Mouse (Mus musculus) neural tube, embryonic 12.5 days (tissue): ENCODE data around the gene Slc27a3. TPM values are rescaled to one million over a fixed set of nuclear protein-coding genes. Genes with fewer than 3 reads are reported as not detected.

Source experiments
- ATAC-seq: fragments of 200-750 bp; cut with Nextera tagmentation; 2 replicates; pipeline ENCODE4 v1.8.0; 2017; ENCODE audit warnings: low read depth, mild to moderate bottlenecking, moderate TSS enrichment, moderate library complexity; ENCODE audit not compliant: low FRiP score
- H3K27ac ChIP-seq: fragments of 300-500 bp; sonication (generic); 2 replicates; pipeline ENCODE4 v1.5.1; 2016
- H3K27me3 ChIP-seq: fragments of 300-500 bp; sonication (generic); replicated peaks from 2 replicates; pipeline ENCODE4 v1.6.1; 2016; ENCODE audit warnings: mild to moderate bottlenecking
- H3K36me3 ChIP-seq: fragments of 300-500 bp; sonication (generic); 2 replicates; pipeline ENCODE4 v1.6.1; 2016; ENCODE audit warnings: mild to moderate bottlenecking
- H3K4me1 ChIP-seq: fragments of 300-500 bp; sonication (generic); 2 replicates; pipeline ENCODE4 v1.6.1; 2016
- H3K4me2 ChIP-seq: fragments of 300-500 bp; sonication (generic); replicated peaks from 2 replicates; pipeline ENCODE4 v1.6.1; 2016; ENCODE audit warnings: mild to moderate bottlenecking
- H3K4me3 ChIP-seq: fragments of 300-500 bp; sonication (generic); 2 replicates; pipeline ENCODE4 v1.5.1; 2016
- H3K9ac ChIP-seq: fragments of 300-500 bp; sonication (generic); 2 replicates; pipeline ENCODE4 v1.6.1; 2016; ENCODE audit warnings: mild to moderate bottlenecking
- H3K9me3 ChIP-seq: fragments of 300-500 bp; sonication (generic); 2 replicates; pipeline ENCODE4 v1.6.1; 2016; ENCODE audit warnings: mild to moderate bottlenecking
- WGBS: fragments of 180-500 bp; shearing (Covaris S2); methylation state at CpG from one replicate; pipeline ENCODE4 v1.1.7; 2016; 5-methylcytosine and 5-hydroxymethylcytosine counted together
- polyA plus RNA-seq: library from polyadenylated mRNA; unstranded; fragments of >200 nt; fragmentation: Nextera tagmentation; extraction: Ambion mirVana; gene quantifications from 2 replicates; pipeline ENCODE4 v1.2.1, GENCODE M21; 2016

Slc27a3 gene
- polyA plus RNA-seq, 1 experiment from 2014 or later, result 22.7 TPM

DNA sequence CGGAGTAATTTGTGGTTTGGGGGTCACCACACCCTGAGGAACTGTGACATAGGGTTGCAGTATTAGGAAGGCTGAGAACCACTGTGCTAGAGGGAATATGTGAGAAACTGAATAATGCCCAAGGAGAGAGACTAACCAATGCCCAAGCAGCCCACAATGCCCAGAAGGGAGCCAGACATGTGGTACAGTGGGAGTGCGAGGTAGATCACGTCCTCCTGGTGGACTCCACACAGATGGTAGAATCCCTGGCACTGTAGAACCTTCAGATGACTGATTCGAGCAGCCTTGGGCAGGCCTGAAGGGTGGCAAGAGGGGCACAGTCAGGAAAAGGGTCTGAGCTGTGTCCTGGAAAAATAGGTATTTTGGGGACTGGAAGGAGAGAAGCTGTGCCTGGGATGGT lies 1.5 kb downstream of the Slc27a3 start:
- peak overlapping the region; percentile 65; the same call in 1 of the 2 replicates for H3K4me3 ChIP-seq
- H3K36me3 ChIP-seq, result peaks cover 47% of the 10 kb centered on the region
- no peak for ATAC-seq
- H3K27ac ChIP-seq, result no peak overlapping the region
- H3K4me1 ChIP-seq, result peaks cover 33% of the 10 kb centered on the region
- H3K9me3 ChIP-seq, result no peaks in the 10 kb centered on the region
- 84% methylated on average over 4 of the region's 4 CpGs for WGBS
- peak overlapping the region; percentile 81; the same call in 1 of the 2 replicates for H3K9ac ChIP-seq
- peak overlapping the region; percentile 98 for H3K4me2 ChIP-seq
- H3K27me3 ChIP-seq, result no peaks in the 10 kb centered on the region

- Histone ChIP-seq H3K27ac (no peak overlapping the region), H3K9ac (0 out of 2 replicates have a peak overlapping the region, but pooled peaks have one; percentile 13), H3K4me1 (peaks cover 33% of the 10 kb centered on the region), H3K4me3 (no peak overlapping the region), H3K9me3 (no peaks in the 10 kb centered on the region), H3K27me3 (no peaks in the 10 kb centered on the region), H3K4me2 (peak overlapping the region; percentile 98), H3K36me3 (peaks cover 40% of the 10 kb centered on the region)
- ATAC-seq, result no peak
- 78% methylated on average over 11 of the region's 11 CpGs for WGBS
Measured at GRCm38 (mm10) chr3:90387483-90387882, 2.3 kb downstream of the Slc27a3 start.

GRCm38 (mm10) chr3:90386817-90387216 lies 2.9 kb downstream of the Slc27a3 start:
- no peaks in the 10 kb centered on the region for H3K9me3 ChIP-seq
- no peak for ATAC-seq
- peaks cover 33% of the 10 kb centered on the region for H3K4me1 ChIP-seq
- H3K9ac ChIP-seq, result no peak overlapping the region
- H3K27ac ChIP-seq, result no peak overlapping the region
- H3K4me3 ChIP-seq, result no peak overlapping the region
- no peak overlapping the region for H3K4me2 ChIP-seq
- no peaks in the 10 kb centered on the region for H3K27me3 ChIP-seq
- peaks cover 34% of the 10 kb centered on the region for H3K36me3 ChIP-seq
- 96% methylated on average over 10 of the region's 10 CpGs for WGBS

- H3K4me3 ChIP-seq, result no peak overlapping the region
- H3K4me2 ChIP-seq, result no peak overlapping the region
- no peaks in the 10 kb centered on the region for H3K9me3 ChIP-seq
- 84% methylated on average over 7 of the region's 7 CpGs for WGBS
- peaks cover 23% of the 10 kb centered on the region for H3K36me3 ChIP-seq
- no peaks in the 10 kb centered on the region for H3K27me3 ChIP-seq
- no peak for ATAC-seq
- H3K9ac ChIP-seq, result no peak overlapping the region
- no peak overlapping the region for H3K27ac ChIP-seq
- H3K4me1 ChIP-seq, result peaks cover 23% of the 10 kb centered on the region
Measured at GRCm38 (mm10) chr3:90384851-90385375, 4.8 kb downstream of the Slc27a3 start.

DNA sequence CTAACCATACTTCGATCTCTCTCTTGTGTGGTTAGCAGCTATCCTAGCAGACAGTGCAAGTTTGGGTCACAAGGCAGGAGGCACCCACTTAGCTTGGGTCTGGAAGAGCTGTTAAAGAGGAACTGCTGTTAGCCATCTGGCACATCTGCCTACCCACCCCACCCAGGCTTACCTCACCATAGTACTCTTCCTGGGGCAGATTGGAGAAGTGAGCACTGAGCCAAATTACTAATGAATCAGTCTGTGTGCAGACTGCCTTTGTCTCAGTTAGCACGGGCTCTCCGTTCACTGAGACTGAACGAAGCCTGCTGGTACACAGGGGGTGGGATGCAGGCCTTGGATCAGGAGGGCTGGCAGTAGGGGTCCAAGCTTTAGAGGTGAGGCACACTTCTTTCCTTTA lies 6.0 kb downstream of the Slc27a3 start:
- Histone ChIP-seq H3K27ac (0 out of 2 replicates have a peak overlapping the region, but pooled peaks have one; percentile 37), H3K27me3 (no peaks in the 10 kb centered on the region), H3K36me3 (peaks cover 23% of the 10 kb centered on the region), H3K4me3 (no peak overlapping the region), H3K4me1 (peaks cover 11% of the 10 kb centered on the region), H3K9me3 (no peaks in the 10 kb centered on the region), H3K9ac (no peak overlapping the region), H3K4me2 (no peak overlapping the region)
- 79% methylated on average over 4 of the region's 4 CpGs for WGBS
- ATAC-seq, result no peak

- no peak overlapping the region for H3K27ac ChIP-seq
- no peaks in the 10 kb centered on the region for H3K4me1 ChIP-seq
- no peak overlapping the region for H3K4me3 ChIP-seq
- ATAC-seq, result no peak
- H3K9ac ChIP-seq, result no peak overlapping the region
- no peak overlapping the region for H3K4me2 ChIP-seq
- 72% methylated on average over 11 of the region's 11 CpGs for WGBS
- no peaks in the 10 kb centered on the region for H3K9me3 ChIP-seq
- no peaks in the 10 kb centered on the region for H3K27me3 ChIP-seq
- H3K36me3 ChIP-seq, result peaks cover 18% of the 10 kb centered on the region
Measured at GRCm38 (mm10) chr3:90381727-90382126, 8.0 kb downstream of the Slc27a3 start.

- no peaks in the 10 kb centered on the region for H3K9me3 ChIP-seq
- WGBS, result 90% methylated on average over 5 of the region's 5 CpGs
- no peak overlapping the region for H3K4me2 ChIP-seq
- no peak overlapping the region for H3K9ac ChIP-seq
- H3K36me3 ChIP-seq, result no peaks in the 10 kb centered on the region
- no peaks in the 10 kb centered on the region for H3K27me3 ChIP-seq
- H3K4me1 ChIP-seq, result peaks cover 4% of the 10 kb centered on the region
- H3K27ac ChIP-seq, result no peak overlapping the region
- no peak overlapping the region for H3K4me3 ChIP-seq
- ATAC-seq, result no peak
Measured at GRCm38 (mm10) chr3:90378496-90378895, 11.2 kb downstream of the Slc27a3 start.

GRCm38 (mm10) chr3:90376247-90376585 lies 13.5 kb downstream of the Slc27a3 start:
- no peak overlapping the region for H3K9ac ChIP-seq
- WGBS, result 36% methylated on average over 1 of the region's 1 CpGs
- no peak overlapping the region for H3K4me2 ChIP-seq
- H3K36me3 ChIP-seq, result no peaks in the 10 kb centered on the region
- H3K27me3 ChIP-seq, result no peaks in the 10 kb centered on the region
- H3K4me3 ChIP-seq, result no peak overlapping the region
- no peaks in the 10 kb centered on the region for H3K9me3 ChIP-seq
- peak; percentile 63 for ATAC-seq
- H3K4me1 ChIP-seq, result peaks cover 4% of the 10 kb centered on the region
- no peak overlapping the region for H3K27ac ChIP-seq

- Histone ChIP-seq H3K4me1 (peaks cover 4% of the 10 kb centered on the region), H3K9ac (no peak overlapping the region), H3K9me3 (no peaks in the 10 kb centered on the region), H3K4me2 (no peak overlapping the region), H3K27me3 (no peaks in the 10 kb centered on the region), H3K27ac (no peak overlapping the region), H3K4me3 (no peak overlapping the region), H3K36me3 (no peaks in the 10 kb centered on the region)
- 22% methylated on average over 3 of the region's 3 CpGs for WGBS
- ATAC-seq, result peak; percentile 49
Measured at GRCm38 (mm10) chr3:90375562-90376246, 14.0 kb downstream of the Slc27a3 start.

DNA sequence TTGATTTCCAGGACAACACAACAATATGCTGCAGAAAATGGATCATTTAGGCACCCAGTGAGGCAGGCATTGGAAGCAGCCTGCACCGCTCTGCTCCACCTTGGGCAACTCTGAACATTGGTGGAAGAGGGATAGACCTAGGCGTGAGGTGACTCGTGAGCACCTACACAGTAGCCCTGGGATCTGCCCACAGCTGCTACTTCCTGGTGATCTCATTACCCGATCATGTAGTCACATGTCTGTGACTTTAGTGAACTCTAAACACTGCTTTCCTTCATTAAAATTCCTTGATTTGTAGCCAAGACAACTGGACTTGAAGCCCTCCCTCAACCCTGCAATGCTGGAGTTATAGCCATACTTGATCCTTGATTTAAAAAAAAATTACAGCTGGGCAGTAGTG lies 15.4 kb downstream of the Slc27a3 start:
- H3K9me3 ChIP-seq, result no peaks in the 10 kb centered on the region
- no peaks in the 10 kb centered on the region for H3K27me3 ChIP-seq
- no peaks in the 10 kb centered on the region for H3K36me3 ChIP-seq
- H3K4me1 ChIP-seq, result peaks cover 4% of the 10 kb centered on the region
- ATAC-seq, result no peak
- no peak overlapping the region for H3K27ac ChIP-seq
- no peak overlapping the region for H3K4me3 ChIP-seq
- H3K4me2 ChIP-seq, result no peak overlapping the region
- WGBS, result 89% methylated on average over 4 of the region's 4 CpGs
- H3K9ac ChIP-seq, result no peak overlapping the region

- H3K27ac ChIP-seq, result no peak overlapping the region
- no peak overlapping the region for H3K4me2 ChIP-seq
- peaks cover 4% of the 10 kb centered on the region for H3K4me1 ChIP-seq
- no peak overlapping the region for H3K9ac ChIP-seq
- H3K9me3 ChIP-seq, result no peaks in the 10 kb centered on the region
- no peak overlapping the region for H3K4me3 ChIP-seq
- no peaks in the 10 kb centered on the region for H3K27me3 ChIP-seq
- whole genome bisulfite sequencing, result 34% methylated on average over 4 of the region's 4 CpGs
- H3K36me3 ChIP-seq, result no peaks in the 10 kb centered on the region
- 0 out of 2 replicates have a peak, but pooled peaks have one; percentile 7 for ATAC-seq
Measured at GRCm38 (mm10) chr3:90373432-90374028, 16.2 kb downstream of the Slc27a3 start.

DNA sequence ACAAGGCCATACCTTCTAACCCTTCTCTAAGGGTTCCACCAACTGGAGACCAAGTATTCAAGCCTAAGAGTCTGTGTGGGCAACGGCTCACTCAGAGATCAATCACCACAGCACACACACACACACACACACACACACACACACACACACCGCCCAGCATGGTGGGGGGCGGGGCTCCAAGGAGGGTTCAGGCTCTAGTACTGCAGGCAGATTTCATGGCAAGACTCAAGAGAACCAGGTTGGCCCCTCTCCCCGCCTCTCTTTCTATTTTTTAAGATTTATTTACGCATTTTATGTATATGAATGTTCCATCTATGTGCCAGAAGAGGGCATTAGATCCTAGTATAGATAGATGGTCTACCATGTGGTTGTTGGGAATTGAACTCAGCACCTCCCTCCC lies 16.9 kb downstream of the Slc27a3 start:
- ATAC-seq, result no peak
- no peaks in the 10 kb centered on the region for H3K9me3 ChIP-seq
- H3K4me3 ChIP-seq, result no peak overlapping the region
- WGBS, result 68% methylated on average over 5 of the region's 5 CpGs
- H3K4me1 ChIP-seq, result peaks cover 4% of the 10 kb centered on the region
- no peaks in the 10 kb centered on the region for H3K27me3 ChIP-seq
- H3K36me3 ChIP-seq, result no peaks in the 10 kb centered on the region
- H3K9ac ChIP-seq, result no peak overlapping the region
- no peak overlapping the region for H3K4me2 ChIP-seq
- H3K27ac ChIP-seq, result no peak overlapping the region
